Mouse (Mus musculus) CH12.LX (cell line): ENCODE data around the gene Washc3. TPM values are rescaled to one million over a fixed set of nuclear protein-coding genes. Genes with fewer than 3 reads are reported as not detected.

Experiments used
- DNase-seq: peaks from one replicate; pipeline ENCODE4 v3.0.0-alpha.2; 2013; ENCODE audit errors: extremely low read depth
- H3K27ac ChIP-seq: 2 replicates; pipeline ENCODE4 v1.5.1; 2012; ENCODE audit warnings: low read depth, mild to moderate bottlenecking, control low read depth, moderate library complexity; ENCODE audit not compliant: insufficient read depth
- H3K27me3 ChIP-seq: replicated peaks from 2 replicates; pipeline ENCODE3; 2012; ENCODE audit warnings: inconsistent platforms
- H3K36me3 ChIP-seq, 2 experiments: replicated peaks in 1 of 2; 2 replicates each; pipeline versions ENCODE3 to v1.6.1; 2012; ENCODE audit warnings: inconsistent platforms in 1 of 2, low read length in 1 of 2, mild to moderate bottlenecking in 1 of 2, mixed read lengths in 1 of 2, moderate library complexity in 1 of 2; ENCODE audit not compliant: control insufficient read depth in 1 of 2, insufficient read depth in 1 of 2
- H3K4me1 ChIP-seq, 2 experiments: 2 replicates each; pipeline ENCODE4 v1.6.1; 2012; ENCODE audit warnings: inconsistent platforms in 1 of 2, moderate library complexity in 1 of 2; ENCODE audit not compliant: insufficient read depth in 2 of 2, control insufficient read depth in 1 of 2
- H3K4me2 ChIP-seq: 2 replicates; pipeline ENCODE4 v1.6.1; 2012; ENCODE audit warnings: low read depth, mild to moderate bottlenecking, control low read depth; ENCODE audit not compliant: poor library complexity, insufficient read depth, severe bottlenecking
- H3K4me3 ChIP-seq, 3 experiments: fragments of 150-350 bp in 1 of 3; sonication (generic) in 1 of 3; replicated peaks in 1 of 3; 2 replicates each; pipeline versions ENCODE3 to v1.5.1; 2011 to 2012; ENCODE audit warnings: low read depth in 2 of 3, low read length in 2 of 3, mild to moderate bottlenecking in 2 of 3, moderate library complexity in 2 of 3, control low read depth in 1 of 3, improper control_type of control experiment in 1 of 3, inconsistent platforms in 1 of 3, mixed read lengths in 1 of 3; ENCODE audit not compliant: poor library complexity in 1 of 3
- H3K79me2 ChIP-seq: replicated peaks from 2 replicates; pipeline ENCODE4 v1.6.1; 2012; ENCODE audit warnings: mild to moderate bottlenecking, moderate library complexity; ENCODE audit not compliant: control insufficient read depth, poor library complexity, insufficient read depth, severe bottlenecking; ENCODE audit errors: extremely low read depth
- H3K9ac ChIP-seq: 2 replicates; pipeline ENCODE4 v1.6.1; 2012; ENCODE audit warnings: low read depth, mild to moderate bottlenecking, control low read depth, moderate library complexity; ENCODE audit not compliant: insufficient read depth
- H3K9me3 ChIP-seq: replicated peaks from 2 replicates; pipeline ENCODE3; 2012; ENCODE audit warnings: low read length, inconsistent platforms, mixed read lengths
- BHLHE40 ChIP-seq: IDR thresholded peaks from 2 replicates; pipeline ENCODE4 v1.6.1; 2011; ENCODE audit warnings: mild to moderate bottlenecking, low read depth, low read length, improper control_type of control experiment
- CHD1 ChIP-seq: IDR thresholded peaks from 2 replicates; pipeline ENCODE4 v1.6.1; 2012; ENCODE audit warnings: low read depth, low read length, improper control_type of control experiment, inconsistent platforms
- E2F4 ChIP-seq: IDR thresholded peaks from 2 replicates; pipeline ENCODE4 v1.6.1; 2011; ENCODE audit warnings: low read depth, low read length, improper control_type of control experiment; ENCODE audit not compliant: insufficient replicate concordance
- ELF1 ChIP-seq: IDR thresholded peaks from 2 replicates; pipeline ENCODE4 v1.6.1; 2014; ENCODE audit warnings: low read depth, mild to moderate bottlenecking, inconsistent platforms, low read length, improper control_type of control experiment
- EP300 ChIP-seq: IDR thresholded peaks from 2 replicates; pipeline ENCODE4 v1.6.1; 2011; ENCODE audit warnings: low read length, improper control_type of control experiment
- ETS1 ChIP-seq: conservative IDR thresholded peaks from 2 replicates; pipeline ENCODE4 v1.6.1; 2012; ENCODE audit warnings: low read depth, mild to moderate bottlenecking, inconsistent platforms, low read length, improper control_type of control experiment, moderate library complexity
- GABPA ChIP-seq: IDR thresholded peaks from 2 replicates; pipeline ENCODE4 v1.6.1; 2012; ENCODE audit warnings: low read depth, low read length, improper control_type of control experiment, inconsistent platforms; ENCODE audit not compliant: insufficient replicate concordance
- IRF4 ChIP-seq: IDR thresholded peaks from 2 replicates; pipeline ENCODE4 v1.6.1; 2014; ENCODE audit warnings: low read depth, mild to moderate bottlenecking, inconsistent platforms, low read length, improper control_type of control experiment
- JUND ChIP-seq: conservative IDR thresholded peaks from 2 replicates; pipeline ENCODE4 v1.6.1; 2011; ENCODE audit warnings: low read depth, low read length, improper control_type of control experiment
- MAX ChIP-seq: IDR thresholded peaks from 2 replicates; pipeline ENCODE4 v1.6.1; 2011; ENCODE audit warnings: low read length, improper control_type of control experiment
- MEF2A ChIP-seq: IDR thresholded peaks from 2 replicates; pipeline ENCODE4 v1.6.1; 2014; ENCODE audit warnings: low read depth, mild to moderate bottlenecking, inconsistent platforms, low read length, improper control_type of control experiment, borderline replicate concordance
- MYC ChIP-seq: IDR thresholded peaks from 2 replicates; pipeline ENCODE4 v1.6.1; 2011; ENCODE audit warnings: low read depth, mild to moderate bottlenecking, improper control_type of control experiment, low read length
- NRF1 ChIP-seq: IDR thresholded peaks from 2 replicates; pipeline ENCODE4 v1.6.1; 2014; ENCODE audit warnings: low read depth, mild to moderate bottlenecking, inconsistent platforms, low read length, improper control_type of control experiment, moderate library complexity
- PAX5 ChIP-seq: IDR thresholded peaks from 2 replicates; pipeline ENCODE4 v1.6.1; 2012; ENCODE audit warnings: low read length, inconsistent platforms, mixed read lengths
- POLR2A ChIP-seq: IDR thresholded peaks from 2 replicates; pipeline ENCODE4 v1.6.1; 2011; ENCODE audit warnings: low read depth, mild to moderate bottlenecking, improper control_type of control experiment, low read length
- POLR2AphosphoS2 ChIP-seq: IDR thresholded peaks from 2 replicates; pipeline ENCODE4 v1.6.1; 2011; ENCODE audit warnings: low read depth, low read length, improper control_type of control experiment
- TCF12 ChIP-seq: IDR thresholded peaks from 2 replicates; pipeline ENCODE4 v1.6.1; 2014; ENCODE audit warnings: low read depth, mild to moderate bottlenecking, inconsistent platforms, low read length, improper control_type of control experiment
- UBTF ChIP-seq: IDR thresholded peaks from 2 replicates; pipeline ENCODE4 v1.6.1; 2012; ENCODE audit warnings: low read depth, mild to moderate bottlenecking, inconsistent platforms, low read length, improper control_type of control experiment, moderate library complexity
- USF2 ChIP-seq: conservative IDR thresholded peaks from 2 replicates; pipeline ENCODE4 v1.6.1; 2011; ENCODE audit warnings: low read depth, low read length, improper control_type of control experiment
- ZC3H11A ChIP-seq: IDR thresholded peaks from 2 replicates; pipeline ENCODE4 v1.6.1; 2012; ENCODE audit warnings: low read depth, mild to moderate bottlenecking, inconsistent platforms, low read length, improper control_type of control experiment
- ZKSCAN1 ChIP-seq: IDR thresholded peaks from 2 replicates; pipeline ENCODE4 v1.6.1; 2012; ENCODE audit warnings: low read depth, inconsistent platforms, low read length, improper control_type of control experiment, borderline replicate concordance
- ZMIZ1 ChIP-seq: IDR thresholded peaks from 2 replicates; pipeline ENCODE4 v1.6.1; 2012; ENCODE audit warnings: low read depth, mild to moderate bottlenecking, inconsistent platforms, low read length, improper control_type of control experiment
- dilution Hi-C: fragments of 300-500 bp; cut with MboI; formaldehyde crosslinking; loops from 2 replicates; pipeline ENCODE4 v1.14.3; 2020; ENCODE audit warnings: low sequenced_read_pairs; ENCODE audit not compliant: extremely low pct_unique_long_range_greater_than_20kb, extremely low pct_ligation_motif_present
- in situ Hi-C: fragments of 300-500 bp; cut with MboI; formaldehyde crosslinking; loops from 3 replicates; pipeline ENCODE4 v1.14.3; 2019; ENCODE audit warnings: low sequenced_read_pairs, low pct_ligation_motif_present, low pct_unique_long_range_greater_than_20kb, mixed read lengths
- polyA plus RNA-seq: library from polyadenylated mRNA; unstranded; fragments of >175 nt; gene quantifications from 2 replicates; pipeline ENCODE4 v1.2.1, GENCODE M21; 2012; ENCODE audit warnings: low read depth; ENCODE audit not compliant: insufficient read length
- total RNA-seq, 2 experiments: library from RNA; depleted of rRNA; stranded (reverse); fragments of 300-350 nt in 1 of 2; fragments of >200 nt in 1 of 2; gene quantifications; 2 replicates each; pipeline ENCODE4 v1.2.3; 2012 to 2014

Washc3 gene
- total and polyA plus RNA-seq, 3 experiments, result 65.4 to 134 (median 71.8) TPM

DNA sequence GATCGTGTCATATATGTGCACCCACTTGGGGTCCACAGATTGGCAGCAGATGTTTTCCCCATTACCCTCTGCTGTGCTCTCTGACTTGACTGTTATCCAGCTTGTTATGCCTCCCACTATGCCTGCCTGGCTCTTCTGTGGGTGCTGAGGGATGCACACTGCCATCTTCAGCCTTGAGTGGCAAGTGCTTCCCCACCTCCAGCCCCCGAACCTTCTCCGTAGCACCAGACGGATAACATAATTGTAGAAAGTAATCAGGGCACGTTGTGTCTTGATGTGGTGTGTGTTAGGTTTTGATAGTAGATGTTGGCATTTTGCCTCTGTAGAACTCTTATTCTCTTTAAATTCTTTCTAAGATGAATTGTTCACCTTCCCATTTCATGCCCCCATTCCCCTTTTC lies 11.8 kb downstream of the Washc3 start:
- Histone ChIP-seq H3K4me3 (no peak overlapping the region), H3K27ac (no peak overlapping the region), H3K4me1 (no peaks in the 10 kb centered on the region), H3K9me3 (no peaks in the 10 kb centered on the region), H3K36me3 (peaks cover 10 to 64% of the 10 kb centered on the region in 2 experiments), H3K4me2 (no peak overlapping the region), H3K27me3 (no peaks in the 10 kb centered on the region), H3K9ac (no peak overlapping the region), H3K79me2 (no peaks in the 10 kb centered on the region)
- dilution Hi-C loops (no loop called here), in situ Hi-C loops (no loop called here)
- TF ChIP-seq ZMIZ1 (no peak), NRF1 (no peak), ZC3H11A (no peak), JUND (no peak), ETS1 (no peak), EP300 (no peak), POLR2A (no peak)
- no peak for DNase-seq

DNA sequence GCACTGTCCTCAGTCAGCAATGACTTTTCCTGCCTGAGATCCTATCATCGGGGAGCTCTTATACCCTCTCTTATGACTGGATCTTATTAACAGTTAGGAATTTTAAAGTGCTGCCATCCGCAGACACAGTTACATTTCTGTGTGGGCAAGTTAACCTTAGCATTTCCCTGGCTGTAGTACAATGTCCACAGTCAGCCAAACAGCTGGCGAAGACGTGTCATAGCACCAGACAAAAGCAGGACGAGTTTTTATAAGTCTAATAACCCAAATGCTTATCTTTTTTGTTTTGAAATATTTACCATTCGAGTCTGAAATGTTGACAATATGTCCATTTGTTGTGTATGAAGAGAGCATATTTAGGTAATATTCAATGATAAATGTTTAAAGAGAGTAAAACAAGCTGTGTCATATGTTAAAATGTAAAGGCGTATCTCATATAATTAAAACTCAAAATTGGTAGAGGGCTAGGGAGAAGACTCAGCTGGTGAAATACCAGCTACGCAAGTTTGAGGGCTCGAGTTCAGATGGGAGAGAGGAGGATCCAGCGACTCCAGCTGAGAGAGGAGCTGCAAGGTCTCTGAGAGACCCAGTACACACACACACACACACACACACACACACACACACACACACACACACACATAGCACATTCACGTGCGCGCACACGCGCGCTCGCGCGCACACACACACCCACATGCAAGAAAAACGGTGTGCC lies 14.1 kb downstream of the Washc3 start:
- no peaks in the 10 kb centered on the region for H3K9me3 ChIP-seq
- no peak overlapping the region for H3K4me2 ChIP-seq
- TF ChIP-seq GABPA, result no peak
- no peak for TF ChIP-seq CHD1
- TF ChIP-seq JUND, result no peak
- no peak for TF ChIP-seq MAX
- TF ChIP-seq PAX5, result no peak
- TF ChIP-seq E2F4, result no peak
- no peak for TF ChIP-seq TCF12
- TF ChIP-seq ELF1, result no peak
- TF ChIP-seq MEF2A, result no peak
- TF ChIP-seq POLR2AphosphoS2, result no peak
- no peak for TF ChIP-seq POLR2A
- TF ChIP-seq ZKSCAN1, result no peak
- TF ChIP-seq BHLHE40, result no peak
- no peak for TF ChIP-seq IRF4
- TF ChIP-seq UBTF, result no peak
- TF ChIP-seq MYC, result no peak
- no peak for TF ChIP-seq USF2
- no peak for TF ChIP-seq ZC3H11A
- TF ChIP-seq, all 38 proteins: peak for 0
- Histone ChIP-seq H3K27ac (no peak overlapping the region), H3K4me3 (no peak overlapping the region), H3K9ac (no peak overlapping the region), H3K36me3 (peaks cover 11 to 66% of the 10 kb centered on the region in 2 experiments), H3K79me2 (no peaks in the 10 kb centered on the region), H3K4me1 (no peaks in the 10 kb centered on the region), H3K27me3 (no peaks in the 10 kb centered on the region)
- no peak for DNase-seq
- in situ Hi-C loops (no loop called here), dilution Hi-C loops (no loop called here)
